Mouse (Mus musculus): ENCODE data around the gene Gm7579.
"Not testable (repeated sequence)": the region's sequence is repeated elsewhere in the genome, so short reads cannot be mapped to it uniquely, and the experiment has no call there.

Gm7579 gene

GRCm38 (mm10) chr7:142211559-142211958 lies at the start of gene Gm7579:
TSS of gene Gm7579 (plus strand) at chr7:142211859.
- no peak for DNase-seq (ENCODE audit: low read depth)

- DNase-seq (ENCODE audit: low read depth), result not testable (repeated sequence)
Measured at GRCm38 (mm10) chr7:142165639-142166038, 46.0 kb upstream of the Gm7579 start, which contains the start of gene Gm4553. TSS of gene Gm4553 (minus strand) at chr7:142165739.

DNA sequence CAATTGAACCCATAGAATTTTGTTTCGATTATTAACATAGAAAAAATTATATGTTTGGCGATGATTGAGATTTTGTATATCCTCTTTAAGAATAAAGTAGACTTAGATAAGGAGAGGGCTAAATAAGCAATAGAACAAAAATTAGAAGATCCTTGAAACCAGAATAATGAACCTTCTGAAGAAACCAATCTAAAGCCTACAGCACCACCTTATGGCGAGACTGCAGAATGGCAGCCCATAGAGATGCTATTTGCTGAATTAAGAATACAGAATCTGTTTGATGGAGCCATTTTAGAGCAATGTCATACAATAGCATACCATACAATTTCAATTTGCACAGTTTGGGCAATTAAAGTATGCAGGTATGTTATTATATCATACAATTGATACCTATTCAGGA lies 41.8 kb upstream of the Gm7579 start:
- DNase-seq (ENCODE audit: low read depth), result no peak

GRCm38 (mm10) chr7:142175905-142176304 lies 35.8 kb upstream of the Gm7579 start, which contains the start of gene Krtap5-2:
TSS of gene Krtap5-2 (minus strand) at chr7:142176005.
- DNase-seq (ENCODE audit: low read depth), result not testable (repeated sequence)

GRCm38 (mm10) chr7:142178685-142179084 lies 33.0 kb upstream of the Gm7579 start:
- DNase-seq (ENCODE audit: low read depth), result no peak

DNA sequence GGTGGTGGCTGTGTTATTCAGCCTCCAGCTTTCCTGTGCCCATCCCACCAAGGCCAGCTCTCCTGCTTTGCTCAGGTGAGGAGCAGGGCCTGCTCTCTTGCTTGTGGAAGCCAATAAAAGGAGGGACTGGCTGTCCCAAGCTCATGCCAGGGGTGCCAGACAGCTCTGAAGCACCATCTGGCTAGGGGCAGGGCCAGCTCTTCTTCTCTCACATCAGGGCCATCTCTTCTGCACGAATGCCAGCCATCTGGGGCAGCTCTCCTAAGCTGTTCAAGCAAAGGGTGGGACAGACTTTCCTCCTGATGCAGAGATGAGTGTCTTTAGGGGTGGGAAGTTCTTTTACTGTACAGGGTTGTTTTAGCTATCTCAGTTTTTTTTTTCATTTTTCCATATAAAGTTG lies 30.6 kb upstream of the Gm7579 start:
- DNase-seq (ENCODE audit: low read depth), result no peak

DNA sequence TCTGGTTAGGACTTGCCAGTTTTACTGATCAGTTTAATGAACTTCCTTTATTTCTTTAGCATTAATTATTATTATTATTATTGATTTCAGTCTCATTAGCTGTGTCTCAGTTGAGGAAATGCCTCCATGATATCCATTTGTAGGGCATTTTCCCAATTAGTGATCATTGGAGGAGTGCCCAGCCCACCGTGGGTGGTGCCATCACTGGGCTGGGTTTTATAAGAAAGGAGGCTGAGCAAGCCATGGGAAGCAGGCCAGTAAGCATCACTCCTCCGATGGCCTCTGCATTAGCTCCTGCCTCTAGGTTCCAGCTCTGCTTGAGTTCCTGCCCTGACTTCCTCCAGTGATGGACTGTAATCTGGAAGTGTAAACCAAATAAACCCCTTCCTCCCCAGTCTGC lies 23.5 kb upstream of the Gm7579 start:
- DNase-seq (ENCODE audit: low read depth), result no peak

- DNase-seq (ENCODE audit: low read depth), result no peak
Measured at GRCm38 (mm10) chr7:142190289-142190688, 21.4 kb upstream of the Gm7579 start, which contains the start of gene Gm10153. TSS of gene Gm10153 (minus strand) at chr7:142190389.

GRCm38 (mm10) chr7:142198748-142199147 lies 12.9 kb upstream of the Gm7579 start:
- no peak for DNase-seq (ENCODE audit: low read depth)

- no peak for DNase-seq (ENCODE audit: low read depth)
Measured at GRCm38 (mm10) chr7:142201064-142201463, 10.6 kb upstream of the Gm7579 start, which contains the start of gene Krtap5-3. TSS of gene Krtap5-3 (plus strand) at chr7:142201364.

- no peak for DNase-seq (ENCODE audit: low read depth)
Measured at GRCm38 (mm10) chr7:142205488-142205887, 6.2 kb upstream of the Gm7579 start.

DNA sequence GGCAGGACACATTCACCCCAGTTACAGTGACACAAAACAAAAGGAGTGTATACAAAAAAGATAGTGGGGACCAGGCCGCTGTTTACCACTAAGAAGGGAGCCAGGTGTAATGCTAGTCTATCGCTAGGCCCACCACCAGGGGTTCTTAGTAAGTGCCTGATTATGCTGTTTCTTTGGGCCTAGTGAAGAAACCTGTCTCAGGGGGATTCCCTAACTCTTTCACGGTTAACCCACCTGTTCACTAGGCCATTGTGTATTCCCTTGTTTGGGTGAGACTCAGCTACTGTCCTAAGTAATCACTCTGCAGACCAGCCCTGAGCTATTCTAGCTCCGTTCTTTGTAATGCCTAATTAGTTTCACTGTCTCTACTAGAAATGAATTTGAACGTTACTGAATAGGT lies 4.8 kb upstream of the Gm7579 start:
- not testable (repeated sequence) for DNase-seq (ENCODE audit: low read depth)

- DNase-seq (ENCODE audit: low read depth), result not testable (repeated sequence)
Measured at GRCm38 (mm10) chr7:142212136-142212535, 477 bp downstream of the Gm7579 start.

GRCm38 (mm10) chr7:142224518-142224917 lies 12.9 kb downstream of the Gm7579 start:
- DNase-seq (ENCODE audit: low read depth), result no peak

- DNase-seq (ENCODE audit: low read depth), result not testable (repeated sequence)
Measured at GRCm38 (mm10) chr7:142229871-142230270, 18.2 kb downstream of the Gm7579 start, which contains the start of gene Krtap5-5. TSS of gene Krtap5-5 (minus strand) at chr7:142229971.

- no peak for DNase-seq (ENCODE audit: low read depth)
Measured at GRCm38 (mm10) chr7:142231540-142231939, 19.9 kb downstream of the Gm7579 start.

DNA sequence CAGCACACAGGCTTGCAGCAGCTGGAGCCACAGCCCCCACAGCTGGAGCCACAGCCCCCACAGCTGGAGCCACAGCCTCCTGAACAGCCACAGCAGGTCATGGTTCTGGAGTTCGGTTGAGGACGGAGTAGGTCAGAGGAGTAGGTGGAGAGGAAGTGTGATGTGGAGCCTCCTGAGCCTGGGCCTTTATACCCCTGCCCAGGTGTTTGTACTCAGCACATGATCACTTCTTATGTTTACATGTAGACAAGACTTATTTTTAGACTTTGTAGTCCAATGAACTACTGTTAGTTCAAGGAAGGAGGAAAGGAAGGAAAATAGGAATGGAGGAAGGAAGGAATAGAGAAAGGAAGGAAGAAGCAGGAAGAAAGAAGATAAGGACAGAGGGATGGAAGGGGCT lies 29.3 kb downstream of the Gm7579 start, which contains the start of gene Gm40460:
Gene Gm40460, minus strand, starts transcription at position 101 of the 400 bp plus-strand sequence.
- no peak for DNase-seq (ENCODE audit: low read depth)

DNA sequence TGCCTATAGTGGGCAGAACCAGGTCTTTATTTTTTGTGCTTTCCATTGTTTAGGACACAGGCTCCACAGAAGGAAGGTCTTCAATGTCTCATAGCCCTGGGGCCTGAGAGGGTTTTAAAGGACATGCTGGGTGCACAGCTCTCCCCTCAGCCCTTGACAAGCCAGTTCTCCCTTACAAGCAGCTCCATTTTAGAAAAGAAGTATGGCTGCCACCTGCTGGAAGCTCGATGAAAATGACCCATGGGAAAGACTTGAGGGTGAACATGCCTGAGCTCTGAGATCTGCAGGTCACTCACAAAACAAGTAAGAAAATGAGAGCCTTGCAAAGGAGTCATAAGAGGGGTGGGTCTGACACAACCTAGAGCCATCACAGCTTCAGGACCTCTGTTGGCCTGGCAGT lies 38.2 kb downstream of the Gm7579 start:
- peak; percentile 5 for DNase-seq (ENCODE audit: low read depth)

GRCm38 (mm10) chr7:142255517-142255916 lies 43.9 kb downstream of the Gm7579 start:
- peak; percentile 5 for DNase-seq (ENCODE audit: low read depth)

DNA sequence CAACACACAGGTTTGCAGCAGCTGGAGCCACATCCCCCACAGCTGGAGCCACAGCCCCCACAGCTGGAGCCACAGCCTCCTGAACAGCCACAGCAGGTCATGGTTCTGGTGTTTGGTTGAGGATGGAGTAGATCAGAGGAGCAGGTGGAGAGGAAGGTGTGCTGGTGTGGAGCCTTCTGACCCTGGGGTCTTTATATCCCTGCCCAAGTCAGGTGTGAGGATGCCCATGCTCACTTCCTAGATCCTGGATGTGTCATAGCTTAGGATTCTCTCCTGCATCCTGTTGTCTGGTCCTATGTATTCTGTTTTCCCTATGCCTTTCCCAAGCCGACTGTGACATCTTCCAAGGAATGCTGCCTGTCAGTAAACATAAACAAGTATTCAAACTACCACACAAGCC lies 46.6 kb downstream of the Gm7579 start, which contains the start of gene Gm2431:
Gene Gm2431, minus strand, starts transcription at position 101 of the 400 bp plus-strand sequence.
- not testable (repeated sequence) for DNase-seq (ENCODE audit: low read depth)

Data from fibroblast of lung, adult 2 months (primary cell).